Mouse (Mus musculus) kidney, adult 2 months (tissue): ENCODE results near the gene Gpn2.

Experiments used
- CTCF ChIP-seq: fragments of 200-500 bp; conservative IDR thresholded peaks from 2 replicates; pipeline ENCODE4 v1.5.1; 2011; ENCODE audit warnings: low read depth, mild to moderate bottlenecking, control low read depth, low read length, moderate library complexity, mixed read lengths; ENCODE audit not compliant: insufficient read depth, insufficient read length
- POLR2A ChIP-seq: fragments of 200-500 bp; IDR thresholded peaks from one replicate; pipeline ENCODE4 v1.6.1; 2011; ENCODE audit warnings: low read depth, low read length, control low read depth

DNA sequence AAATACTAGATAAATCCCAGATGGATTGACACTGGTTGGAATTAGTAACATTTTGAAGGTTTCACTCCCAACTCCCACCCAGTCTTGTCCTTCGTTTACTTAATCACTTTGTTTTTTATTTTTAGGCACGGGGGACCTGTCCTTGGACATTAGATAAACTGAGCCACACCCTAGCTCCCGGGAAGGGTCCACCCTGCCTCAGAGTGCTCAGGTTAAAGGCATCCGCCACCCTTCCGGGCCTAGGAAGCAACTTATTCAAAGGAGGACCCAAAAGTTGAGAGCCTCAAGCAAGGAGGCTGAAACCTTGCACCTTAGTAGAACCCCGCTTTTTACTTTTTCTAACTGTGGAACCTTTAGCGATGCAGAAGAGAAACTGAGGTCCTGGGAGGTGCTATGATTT, 15.0 kb downstream of the Gpn2 start:
- TF ChIP-seq CTCF (no peak), POLR2A (no peak)
